Comparison of ENCODE assay signal across 16 mouse cellular contexts in genomic region chr19:55507748-55508147, GRCm38 (mm10).
DNase-seq lines count a peak whose midpoint lies in the region; TF ChIP-seq lines count a peak whose summit lies in the region.
"Had no signal": no experiment of that assay in that cellular context is flagged by ENCODE, and none has a peak within 500 bp of the region (broad histone marks: within the 10 kb centered on the region; RNA-seq: fewer than 3 reads in every experiment).

No protein-coding gene starts in this region.

- TF ChIP-seq CTCF in thymus, adult 2 months (IDR thresholded peaks at IDR 0.05; ENCODE audit: borderline replicate concordance, control insufficient read depth, extremely low read depth, insufficient read depth, low read length, poor library complexity), result no peak

- DNase-seq in left cerebral cortex, postnatal 10 days (ENCODE audit: extremely low spot score in 1 of 2, low spot score in 2 of 2), result peak; percentile 14 to 35
- DNase-seq in left cerebral cortex, adult 18-20 months (ENCODE audit: low spot score in 2 of 2), result no peak
- peak; percentile 6 for DNase-seq in brain, embryonic 18.5 days (ENCODE audit: low read depth, low spot score)
- peak; percentile 64 for DNase-seq in kidney, adult 9 months
- DNase-seq in thymus, adult 2 months, result peak; percentile 30
- no peak for DNase-seq in lung, postnatal 4 days
- no peak for DNase-seq in adrenal gland, postnatal 4 days (ENCODE audit: low spot score in 2 of 2)
- DNase-seq in heart, adult 8-10 months (ENCODE audit: low spot score), result no peak
- DNase-seq: heart, adult 18-20 months; heart, postnatal 36 days; right cerebral cortex, postnatal 14 days had no signal

- intact Hi-C loops in left cerebral cortex, postnatal 10 days (cut with DNase I), result no loop called here

- no peak for TF ChIP-seq POLR2A in thymus, adult 2 months (IDR thresholded peaks at IDR 0.05; ENCODE audit: control insufficient read depth, extremely low read depth, insufficient read depth, low read length, poor library complexity)

- no peak overlapping the region for H3K4me3 ChIP-seq in thymus, adult 2 months (ENCODE audit: control insufficient read depth, insufficient read depth, low read length)
- H3K4me3 ChIP-seq: erythroblast, embryonic 14.5 days; limb, embryonic 13.5 days; lung, embryonic 15.5 days; neural tube, embryonic 15.5 days; stomach, embryonic 15.5 days had no signal

- H3K27ac ChIP-seq in thymus, adult 2 months (ENCODE audit: control insufficient read depth, insufficient read depth, low read length), result no peak overlapping the region
- H3K27ac ChIP-seq: limb, embryonic 13.5 days; lung, embryonic 15.5 days; neural tube, embryonic 15.5 days; stomach, embryonic 15.5 days had no signal

- H3K4me1 ChIP-seq in thymus, adult 2 months (replicated peaks; ENCODE audit: control insufficient read depth, insufficient read depth, low read length), result peaks cover 14% of the 10 kb centered on the region
- H3K4me1 ChIP-seq: lung, embryonic 15.5 days had no signal

- H3K27me3 ChIP-seq in thymus, adult 2 months (ENCODE audit: control insufficient read depth, insufficient read depth, low read length), result no peaks in the 10 kb centered on the region
- H3K27me3 ChIP-seq: limb, embryonic 13.5 days; lung, embryonic 15.5 days; neural tube, embryonic 15.5 days; stomach, embryonic 15.5 days had no signal

- WGBS in thymus, adult 2 months, result 16% methylated on average over 16 of the region's 16 CpGs

- no peaks in the 10 kb centered on the region for H3K36me3 ChIP-seq in thymus, adult 2 months (ENCODE audit: control insufficient read depth, insufficient read depth, low read length)
- H3K36me3 ChIP-seq: limb, embryonic 13.5 days; lung, embryonic 15.5 days; neural tube, embryonic 15.5 days; stomach, embryonic 15.5 days had no signal

Comparison
In these comparisons a context has a peak if more than half of its experiments do, and no peak if none do; other contexts are left out.
1. DNase-seq: peak in left cerebral cortex, postnatal 10 days (2 of 2), brain, embryonic 18.5 days (single experiment), kidney, adult 9 months (single experiment) and thymus, adult 2 months (single experiment); none in left cerebral cortex, adult 18-20 months (0 of 2), lung, postnatal 4 days (0 of 2), adrenal gland, postnatal 4 days (0 of 2) and heart, adult 8-10 months (single experiment).